Mouse (Mus musculus): ENCODE results near the gene Col6a1. TPM values are rescaled to one million over a fixed set of nuclear protein-coding genes. Genes with fewer than 3 reads are reported as not detected.

Gene Col6a1
- 1.5 and 4.9 TPM in 2 replicates for total RNA-seq (2012; rRNA removed)

- Histone ChIP-seq H3K4me3 (ENCODE audit: insufficient read depth in 1 of 2, low read depth in 1 of 2, low read length in 2 of 2, poor library complexity in 1 of 2, severe bottlenecking in 1 of 2) (no peak within 1 kb of the TSS), H3K27ac (ENCODE audit: insufficient read depth, low read depth, low read length, poor library complexity, severe bottlenecking) (no peak within 1 kb of the TSS), H3K9me3 (ENCODE audit: control insufficient read depth, insufficient read depth, low read depth, low read length) (no peaks in the 10 kb centered on the region), H3K4me1 (ENCODE audit: control insufficient read depth in 2 of 2, insufficient read depth in 2 of 2, low read length in 2 of 2, poor library complexity in 1 of 2) (no peaks in the 10 kb centered on the region), H3K36me3 (ENCODE audit: control insufficient read depth, insufficient read depth, low read length, poor library complexity, severe bottlenecking) (no peaks in the 10 kb centered on the region), H3K9ac (ENCODE audit: insufficient read depth, low read depth, low read length, poor library complexity, severe bottlenecking) (no peak within 1 kb of the TSS)
- TF ChIP-seq MAFK (IDR thresholded peaks at IDR 0.05; ENCODE audit: insufficient read depth, low read depth, low read length) (no peak), HCFC1 (IDR thresholded peaks at IDR 0.05; ENCODE audit: borderline replicate concordance, insufficient read depth, low read length) (no peak), ZNF384 (IDR thresholded peaks at IDR 0.05; ENCODE audit: low read depth, low read length) (no peak), CHD2 (IDR thresholded peaks at IDR 0.05; ENCODE audit: low read depth, low read length) (no peak), ZC3H11A (IDR thresholded peaks at IDR 0.05; ENCODE audit: borderline replicate concordance, low read depth, low read length) (no peak)
- in situ Hi-C loops (cut with MboI; ENCODE audit: low sequenced_read_pairs in 2 of 2, unreplicated experiment in 2 of 2): no loop called here
- no peak for DNase-seq (ENCODE audit: low read depth, low spot score)
These were observed at the start of gene Col6a1 for GRCm38 (mm10) chr10:76725682-76726285. Gene Col6a1, minus strand, starts transcription at chr10:76726168.

- Histone ChIP-seq H3K4me3 (ENCODE audit: insufficient read depth in 1 of 2, low read depth in 1 of 2, low read length in 2 of 2, poor library complexity in 1 of 2, severe bottlenecking in 1 of 2) (no peak overlapping the region), H3K9me3 (ENCODE audit: control insufficient read depth, insufficient read depth, low read depth, low read length) (no peaks in the 10 kb centered on the region), H3K4me1 (ENCODE audit: control insufficient read depth in 2 of 2, insufficient read depth in 2 of 2, low read length in 2 of 2, poor library complexity in 1 of 2) (peaks cover 2 to 3% of the 10 kb centered on the region in 2 experiments; a peak in 1 of 4 replicates), H3K9ac (ENCODE audit: insufficient read depth, low read depth, low read length, poor library complexity, severe bottlenecking) (no peak overlapping the region), H3K36me3 (ENCODE audit: control insufficient read depth, insufficient read depth, low read length, poor library complexity, severe bottlenecking) (no peaks in the 10 kb centered on the region), H3K27ac (ENCODE audit: insufficient read depth, low read depth, low read length, poor library complexity, severe bottlenecking) (no peak overlapping the region)
- in situ Hi-C loops (cut with MboI; ENCODE audit: low sequenced_read_pairs in 2 of 2, unreplicated experiment in 2 of 2): no loop called here
- DNase-seq (ENCODE audit: low read depth, low spot score): no peak
- no peak for TF ChIP-seq MAFK (IDR thresholded peaks at IDR 0.05; ENCODE audit: insufficient read depth, low read depth, low read length)
- TF ChIP-seq HCFC1 (IDR thresholded peaks at IDR 0.05; ENCODE audit: borderline replicate concordance, insufficient read depth, low read length): no peak
- no peak for TF ChIP-seq CHD2 (IDR thresholded peaks at IDR 0.05; ENCODE audit: low read depth, low read length)
- TF ChIP-seq ZNF384 (IDR thresholded peaks at IDR 0.05; ENCODE audit: low read depth, low read length): no peak
- TF ChIP-seq ZC3H11A (IDR thresholded peaks at IDR 0.05; ENCODE audit: borderline replicate concordance, low read depth, low read length): no peak
These were observed 45.7 kb upstream of the Col6a1 start for GRCm38 (mm10) chr10:76771624-76772023.

- TF ChIP-seq HCFC1 (IDR thresholded peaks at IDR 0.05; ENCODE audit: borderline replicate concordance, insufficient read depth, low read length): no peak
- Histone ChIP-seq H3K4me1 (ENCODE audit: control insufficient read depth in 2 of 2, insufficient read depth in 2 of 2, low read length in 2 of 2, poor library complexity in 1 of 2) (peaks cover 2 to 3% of the 10 kb centered on the region in 2 experiments; a peak in 1 of 4 replicates), H3K9me3 (ENCODE audit: control insufficient read depth, insufficient read depth, low read depth, low read length) (no peaks in the 10 kb centered on the region), H3K36me3 (ENCODE audit: control insufficient read depth, insufficient read depth, low read length, poor library complexity, severe bottlenecking) (no peaks in the 10 kb centered on the region), H3K27ac (ENCODE audit: insufficient read depth, low read depth, low read length, poor library complexity, severe bottlenecking) (no peak overlapping the region), H3K9ac (ENCODE audit: insufficient read depth, low read depth, low read length, poor library complexity, severe bottlenecking) (no peak overlapping the region), H3K4me3 (ENCODE audit: insufficient read depth in 1 of 2, low read depth in 1 of 2, low read length in 2 of 2, poor library complexity in 1 of 2, severe bottlenecking in 1 of 2) (peak overlapping the region in 1 of 2 experiments; percentile 50; a peak in 3 of 4 replicates)
- DNase-seq (ENCODE audit: low read depth, low spot score): peak; percentile 25
- in situ Hi-C loops (cut with MboI; ENCODE audit: low sequenced_read_pairs in 2 of 2, unreplicated experiment in 2 of 2): no loop called here
These were observed 45.1 kb upstream of the Col6a1 start for GRCm38 (mm10) chr10:76771086-76771485.

- H3K27ac ChIP-seq (ENCODE audit: insufficient read depth, low read depth, low read length, poor library complexity, severe bottlenecking): no peak overlapping the region
- H3K4me1 ChIP-seq (ENCODE audit: control insufficient read depth in 2 of 2, insufficient read depth in 2 of 2, low read length in 2 of 2, poor library complexity in 1 of 2): peaks cover 2 to 3% of the 10 kb centered on the region in 2 experiments; a peak in 1 of 4 replicates
- no peak overlapping the region for H3K9ac ChIP-seq (ENCODE audit: insufficient read depth, low read depth, low read length, poor library complexity, severe bottlenecking)
- in situ Hi-C loops (cut with MboI; ENCODE audit: low sequenced_read_pairs in 2 of 2, unreplicated experiment in 2 of 2): no loop called here
- TF ChIP-seq HCFC1 (IDR thresholded peaks at IDR 0.05; ENCODE audit: borderline replicate concordance, insufficient read depth, low read length) (no peak), ZC3H11A (IDR thresholded peaks at IDR 0.05; ENCODE audit: borderline replicate concordance, low read depth, low read length) (no peak), CHD2 (IDR thresholded peaks at IDR 0.05; ENCODE audit: low read depth, low read length) (no peak), MAFK (IDR thresholded peaks at IDR 0.05; ENCODE audit: insufficient read depth, low read depth, low read length) (no peak), ZNF384 (IDR thresholded peaks at IDR 0.05; ENCODE audit: low read depth, low read length) (no peak)
- H3K36me3 ChIP-seq (ENCODE audit: control insufficient read depth, insufficient read depth, low read length, poor library complexity, severe bottlenecking): no peaks in the 10 kb centered on the region
- DNase-seq (ENCODE audit: low read depth, low spot score): no peak
- no peaks in the 10 kb centered on the region for H3K9me3 ChIP-seq (ENCODE audit: control insufficient read depth, insufficient read depth, low read depth, low read length)
- H3K4me3 ChIP-seq (ENCODE audit: insufficient read depth in 1 of 2, low read depth in 1 of 2, low read length in 2 of 2, poor library complexity in 1 of 2, severe bottlenecking in 1 of 2): no peak overlapping the region
These were observed 43.6 kb upstream of the Col6a1 start for GRCm38 (mm10) chr10:76769581-76769980.
